Mouse (Mus musculus) retina, postnatal 1 day (tissue): Measurements from ENCODE around the gene Furin.

Experiments
- DNase-seq: peaks from one replicate; pipeline ENCODE4 v3.0.0-alpha.2; 2012

Gene Furin

GRCm38 (mm10) chr7:80426363-80426762 is 21.1 kb upstream of the Furin start:
- no peak for DNase-seq

DNA sequence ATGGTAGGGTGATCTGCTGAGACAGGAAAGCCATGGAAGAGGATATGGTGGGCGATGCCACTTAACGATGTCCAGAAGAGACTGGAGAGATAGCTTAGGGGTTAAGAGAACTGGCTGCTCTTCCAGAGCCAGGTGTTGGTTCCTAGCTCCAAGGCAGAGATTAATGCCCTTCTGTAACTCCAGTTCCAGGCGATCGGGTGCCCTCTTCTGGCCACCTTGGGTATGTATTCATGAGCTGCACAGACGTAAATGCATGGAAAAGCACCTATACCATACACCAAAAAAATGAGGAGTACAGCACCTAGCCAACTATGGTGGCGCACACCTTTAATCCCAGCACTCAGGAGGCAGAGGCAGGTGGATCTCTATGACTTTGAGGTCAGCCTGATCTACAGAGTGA is 19.5 kb upstream of the Furin start:
- DNase-seq: no peak

DNA sequence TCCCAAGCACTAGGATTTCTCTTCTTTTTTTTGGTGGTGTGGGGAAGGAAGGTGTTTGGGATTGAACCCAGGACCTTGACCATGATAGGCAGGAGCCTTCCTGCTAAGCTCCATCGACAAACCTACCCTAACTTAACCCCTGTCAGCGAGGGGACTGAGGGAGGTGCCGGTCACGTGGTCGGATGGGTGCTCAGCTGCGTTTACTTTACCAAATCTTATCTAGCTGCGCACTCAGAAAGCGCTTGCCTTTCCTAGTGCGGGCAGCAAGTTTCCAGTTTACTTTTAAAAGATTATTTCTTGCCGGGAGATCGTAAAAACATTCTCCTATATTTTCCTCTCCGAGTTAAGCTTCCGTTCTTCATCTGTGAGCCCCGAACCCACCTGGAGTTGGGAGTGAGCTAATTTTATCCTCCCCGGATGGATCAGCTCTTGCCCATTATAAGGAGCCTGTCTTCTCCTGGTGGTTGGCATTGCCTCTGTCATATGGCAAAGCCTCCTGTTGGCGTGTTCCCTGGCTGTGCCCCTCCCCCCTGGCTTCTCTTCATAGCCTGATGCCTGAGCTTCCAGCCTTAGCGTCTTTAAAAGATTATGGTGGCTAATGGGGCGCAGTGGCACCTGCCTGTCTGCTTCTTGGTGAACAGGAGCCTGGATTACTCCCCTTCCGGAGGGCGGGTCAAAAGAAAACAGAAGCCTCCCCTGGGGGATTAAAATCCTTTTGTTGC is 17.7 kb upstream of the Furin start:
- DNase-seq: peak; percentile 86

GRCm38 (mm10) chr7:80421576-80421975 is 16.3 kb upstream of the Furin start:
- no peak for DNase-seq

DNA sequence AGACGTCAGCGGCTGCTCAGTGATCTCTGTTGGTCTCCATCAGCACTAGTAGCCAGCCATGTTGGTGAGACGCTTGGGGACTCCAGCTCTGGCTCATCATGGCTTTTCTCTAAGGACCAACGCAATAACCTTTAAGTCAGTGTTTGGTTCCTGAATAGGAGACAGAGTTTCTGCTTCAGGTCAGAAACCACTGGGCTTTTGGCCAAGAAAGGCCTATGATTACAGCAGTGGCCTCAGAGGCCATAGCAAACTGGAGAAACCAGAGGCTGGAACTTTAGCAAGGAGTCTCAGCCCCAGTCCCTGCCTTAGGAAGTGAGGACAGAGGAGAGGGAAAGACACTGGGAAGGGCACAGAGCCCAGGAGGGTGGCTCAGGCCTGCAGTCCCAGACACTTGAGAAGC is 15.3 kb upstream of the Furin start:
- DNase-seq: no peak

DNA sequence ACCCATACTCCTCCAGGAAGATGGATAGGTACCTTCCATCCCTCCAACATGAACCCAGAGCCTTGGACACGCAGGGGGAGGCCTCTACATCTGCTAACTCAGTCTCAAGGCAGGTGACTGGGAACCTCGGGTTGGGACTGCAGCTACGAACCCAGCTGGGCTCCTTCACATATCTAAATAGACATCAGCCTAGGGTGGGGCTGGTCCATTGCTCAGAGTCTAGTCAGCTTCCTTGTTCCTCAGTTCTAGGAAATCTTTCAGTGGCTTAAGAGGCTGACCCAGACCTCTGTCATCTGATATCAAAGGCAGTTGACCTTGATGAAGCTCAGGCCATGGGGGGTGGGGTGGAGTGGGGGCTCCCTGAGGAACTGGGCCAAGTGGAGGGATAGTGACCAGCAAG is 14.0 kb upstream of the Furin start:
- DNase-seq: no peak

GRCm38 (mm10) chr7:80418036-80418435 is 12.8 kb upstream of the Furin start:
- no peak for DNase-seq

GRCm38 (mm10) chr7:80417601-80418000 is 12.4 kb upstream of the Furin start:
- DNase-seq: no peak

- DNase-seq: no peak
These were observed 11.7 kb upstream of the Furin start for GRCm38 (mm10) chr7:80416969-80417368.

DNA sequence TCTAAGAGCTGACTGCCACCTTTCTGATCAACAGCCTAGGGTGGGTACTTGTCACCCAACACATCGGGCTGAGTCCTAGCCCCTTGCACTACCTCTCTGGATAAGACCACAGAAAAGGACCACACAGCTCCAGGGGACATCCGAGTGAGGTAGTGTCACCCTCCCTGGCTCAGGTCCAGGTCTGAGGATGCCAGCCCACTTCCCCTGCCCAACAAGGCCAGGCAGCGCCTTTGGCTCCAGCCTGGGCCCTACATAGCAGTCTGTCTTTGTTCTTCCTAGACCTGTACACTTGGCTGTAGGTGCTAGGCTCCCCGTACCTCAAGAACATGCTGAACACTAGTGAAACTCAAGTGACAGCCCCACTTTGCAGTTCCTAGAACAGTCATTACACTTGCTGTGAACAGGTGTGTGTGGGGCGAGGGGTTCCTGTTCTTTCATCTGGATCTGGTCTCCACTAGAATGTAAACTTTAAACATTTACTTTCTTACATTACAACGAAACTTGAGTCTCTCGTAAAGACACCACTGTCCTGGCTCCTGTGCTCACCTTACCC is 9.1 kb upstream of the Furin start:
- no peak for DNase-seq

DNA sequence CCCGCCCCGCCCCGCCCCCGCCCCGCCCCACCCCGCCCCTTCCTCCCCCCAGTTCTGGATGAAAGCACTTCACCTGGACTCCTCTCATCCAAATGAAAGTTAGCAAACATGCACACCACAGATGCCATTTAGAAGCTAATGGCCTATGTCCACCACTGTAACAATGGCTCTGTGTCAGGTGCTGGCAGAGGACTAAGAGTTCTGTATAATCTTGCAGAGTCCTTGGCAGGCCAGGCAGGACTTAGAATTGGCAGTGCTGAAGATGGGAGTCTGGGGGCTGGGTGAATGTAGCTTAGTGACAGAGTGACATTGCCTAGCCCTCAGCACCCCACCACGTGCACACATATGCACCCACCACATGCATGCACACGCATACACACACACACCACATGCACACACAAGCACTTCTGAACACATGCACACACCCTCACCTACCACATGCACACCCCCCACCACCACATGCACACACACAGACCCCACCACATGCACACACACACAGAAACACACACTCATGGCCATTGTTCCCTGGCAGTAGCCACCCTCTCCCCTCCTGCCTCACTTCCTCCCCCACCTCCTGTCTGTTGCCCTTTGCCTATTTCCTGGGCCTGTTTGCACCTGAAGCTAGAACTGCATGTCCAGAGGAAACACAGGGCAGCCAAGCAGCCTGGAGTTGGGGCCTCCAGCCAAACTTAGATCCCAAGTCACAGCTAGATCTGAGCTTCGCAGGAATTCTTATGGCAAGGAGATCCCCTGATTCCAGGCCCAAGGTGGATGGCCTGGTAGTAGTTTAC is 8.5 kb upstream of the Furin start:
- DNase-seq: no peak

DNA sequence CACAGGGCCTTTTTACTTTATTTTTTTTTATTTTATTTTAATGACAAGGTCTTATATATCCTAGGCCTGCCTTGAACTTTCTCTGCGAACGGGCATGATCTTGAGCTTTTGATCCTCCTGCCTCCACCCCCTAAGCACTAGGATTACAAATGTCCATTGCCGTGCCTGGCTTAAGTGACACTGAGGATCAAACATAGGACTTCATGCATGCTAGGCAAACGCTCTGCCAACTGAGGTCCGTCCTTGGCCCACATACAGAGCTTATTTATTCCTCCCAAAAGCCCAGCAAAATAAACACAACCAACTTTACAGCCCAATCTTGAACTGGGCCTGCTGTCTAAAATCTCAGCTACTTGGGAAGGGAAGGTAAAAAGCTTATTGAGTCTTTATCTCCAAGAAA is 7.5 kb upstream of the Furin start:
- DNase-seq: no peak

GRCm38 (mm10) chr7:80412279-80412678 is 7.0 kb upstream of the Furin start:
- DNase-seq: peak; percentile 71

- no peak for DNase-seq
These were observed 5.1 kb upstream of the Furin start for GRCm38 (mm10) chr7:80410380-80410779.

GRCm38 (mm10) chr7:80407712-80408111 is 2.5 kb upstream of the Furin start:
- no peak for DNase-seq

GRCm38 (mm10) chr7:80406186-80406585 is 950 bp upstream of the Furin start:
- no peak for DNase-seq

GRCm38 (mm10) chr7:80404101-80404894 is 938 bp downstream of the Furin start:
- no peak for DNase-seq

DNA sequence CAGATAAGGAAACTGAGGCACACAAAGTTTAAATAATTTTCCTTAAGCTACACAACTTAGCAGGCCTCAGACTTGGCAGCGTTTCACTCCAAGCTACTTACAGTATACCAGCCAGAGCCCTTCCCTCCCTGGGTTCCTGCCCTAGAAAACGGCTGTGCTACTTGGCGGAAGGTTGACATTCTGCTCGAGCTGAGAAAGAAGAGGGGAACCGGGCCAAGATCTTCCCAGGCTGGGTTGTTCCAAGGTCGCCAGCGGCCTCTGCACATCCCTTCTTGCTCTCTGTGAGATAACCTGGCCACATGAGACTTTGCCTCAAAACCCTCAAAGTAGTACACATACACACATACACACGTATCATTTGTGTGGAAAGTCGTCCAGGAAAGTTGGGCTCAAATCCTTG is 1.7 kb downstream of the Furin start:
- DNase-seq: no peak

DNA sequence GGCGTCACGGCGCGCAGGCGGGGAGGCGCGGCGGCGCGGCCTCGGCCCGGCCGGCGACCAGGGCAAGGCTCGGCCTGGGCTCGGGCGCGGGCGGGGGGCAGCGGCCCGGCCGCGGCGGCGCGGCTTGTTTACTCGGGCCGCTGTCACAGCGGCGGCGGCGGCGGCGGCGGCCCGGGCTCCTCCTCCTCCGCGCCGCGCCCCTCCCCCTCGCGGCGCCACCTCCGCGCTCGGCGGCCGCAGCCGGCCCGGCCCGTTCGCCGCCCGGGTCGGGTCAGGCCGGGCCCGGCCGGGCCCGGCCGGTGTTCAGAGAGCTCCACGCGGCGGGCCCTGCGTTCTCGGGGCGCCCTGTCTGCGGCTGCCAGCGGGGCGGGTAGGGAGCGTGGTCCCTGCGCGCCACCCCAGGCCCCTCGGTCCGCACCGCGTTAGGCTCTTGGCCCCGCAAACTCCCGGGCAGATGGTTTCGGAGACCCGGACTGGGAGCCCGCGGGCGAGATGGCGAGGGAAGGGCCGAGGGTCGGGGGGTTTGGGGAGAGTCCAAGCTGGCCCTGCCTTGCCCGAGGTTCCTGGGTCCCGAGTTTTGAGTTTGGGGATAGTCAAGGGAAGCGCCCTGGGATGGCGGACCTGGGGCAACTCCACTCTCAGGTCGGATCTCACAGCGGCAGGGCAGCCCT is 2.5 kb downstream of the Furin start:
- DNase-seq: peak; percentile 78

- peak; percentile 60 for DNase-seq
These were observed 3.2 kb downstream of the Furin start for GRCm38 (mm10) chr7:80401860-80402641.

GRCm38 (mm10) chr7:80401041-80401859 is 4.0 kb downstream of the Furin start:
- no peak for DNase-seq
